Mouse (Mus musculus): ENCODE results near the gene Lactbl1. TPM values are rescaled to one million over a fixed set of nuclear protein-coding genes. Genes with fewer than 3 reads are reported as not detected.

Gene Lactbl1
- total RNA-seq, 4 experiments from 2014 or later: 0.09 TPM; not detected in 3

DNA sequence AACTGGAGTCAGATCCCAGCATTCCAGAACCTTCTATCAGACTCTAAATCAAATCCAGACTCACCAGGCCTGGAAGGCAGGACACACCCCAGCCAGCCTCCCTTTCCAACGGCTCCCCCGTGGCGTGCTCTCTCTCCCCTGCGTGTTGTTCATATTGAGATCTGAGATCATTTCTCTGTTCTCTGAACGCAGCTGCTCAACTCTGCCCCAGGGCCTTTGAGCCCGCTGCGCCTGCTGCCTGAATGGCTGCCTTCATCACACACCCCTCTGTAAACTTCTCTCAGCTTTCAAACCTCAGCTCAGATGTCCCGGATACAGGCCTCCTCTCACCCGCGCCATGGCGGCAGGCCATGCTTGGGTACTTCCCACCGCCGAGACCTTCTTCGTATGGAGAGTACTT lies 58.2 kb downstream of the Lactbl1 start:
- no peak for DNase-seq (ENCODE audit: low spot score)

DNA sequence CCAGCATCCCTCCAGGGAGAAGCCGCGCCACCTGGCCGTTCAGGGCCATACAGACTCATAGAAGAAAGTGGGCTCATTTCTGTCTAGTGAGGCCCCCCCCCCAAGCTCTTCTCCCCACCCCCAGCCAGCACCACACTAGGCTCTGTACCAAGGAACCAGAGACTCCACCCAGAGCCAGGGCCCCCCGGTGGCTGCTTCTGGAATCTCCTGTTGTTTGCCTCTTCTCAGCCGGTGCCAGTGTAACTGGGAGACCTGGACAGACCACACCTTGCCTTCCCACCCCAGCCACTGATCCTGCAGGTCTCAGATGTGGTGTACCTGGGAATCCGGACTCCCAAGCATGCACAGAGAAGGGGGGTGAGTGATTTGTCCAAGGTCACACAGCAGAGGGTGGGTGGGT lies 62.1 kb downstream of the Lactbl1 start:
- DNase-seq (ENCODE audit: low spot score): no peak

DNA sequence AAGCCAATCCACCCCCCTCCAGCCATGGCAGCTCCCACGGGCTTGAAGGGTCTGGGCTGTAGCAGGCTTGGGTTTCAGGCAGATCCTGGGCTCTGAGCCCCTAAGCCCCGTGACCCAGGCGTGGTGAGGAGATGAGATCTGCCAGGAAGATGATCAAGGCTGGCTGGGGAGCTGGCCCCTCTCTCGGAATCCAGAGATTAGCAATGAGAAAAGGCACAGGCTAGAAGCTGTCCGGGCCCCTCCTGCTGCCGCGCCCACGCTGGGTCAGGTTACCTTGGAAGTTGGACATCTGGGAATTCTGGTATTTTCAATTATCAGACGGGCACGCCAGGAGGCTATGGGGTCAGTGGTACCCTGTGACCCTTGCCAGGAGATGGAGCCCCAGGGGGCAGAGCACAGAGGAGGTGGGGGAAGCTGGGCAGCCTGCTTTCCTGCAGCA lies 63.0 kb downstream of the Lactbl1 start:
- DNase-seq (ENCODE audit: low spot score): no peak

DNA sequence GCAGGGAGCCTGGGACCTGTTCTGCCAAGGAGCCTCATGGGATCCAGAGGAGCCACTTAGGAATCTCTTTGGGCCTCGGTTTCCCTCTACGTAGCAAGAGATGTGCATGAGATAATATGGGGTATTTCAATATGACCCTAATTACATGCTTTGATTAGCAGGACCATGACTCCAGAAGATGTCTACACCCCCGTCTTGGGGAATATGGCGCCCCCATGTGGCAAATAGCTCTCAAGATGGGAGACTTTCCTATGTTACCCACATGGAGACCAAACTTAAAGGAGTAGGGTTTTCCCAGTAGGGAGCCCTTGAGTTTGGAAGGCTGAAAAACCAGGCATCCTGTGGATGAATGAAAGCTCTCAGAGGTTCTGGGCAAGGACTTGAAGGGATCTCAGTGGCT lies 65.7 kb downstream of the Lactbl1 start:
- DNase-seq (ENCODE audit: low spot score): no peak

Small RNA genes lying within 50 kb of the gene (microRNA-seq; reads per million reads assigned to microRNA genes)
- not detected for gene Gm22180

Other genes with a start within 250 kb of the Lactbl1 start
- not detected for gene Htr1d, start 199.1 kb upstream of the Lactbl1 start, total RNA-seq (2022)
- under 1 TPM in 3 of 4 experiments, not detected in 1; 0.24 to 0.60 (median 0.41) TPM for gene 6030445D17Rik, start 160.4 kb upstream of the Lactbl1 start, total RNA-seq (2022)
- 10 to 100 TPM; 28.3 to 48.0 (median 38.1) TPM for gene Luzp1, start 152.9 kb upstream of the Lactbl1 start, total RNA-seq (2022)
- gene Kdm1a, start 19.9 kb upstream of the Lactbl1 start, total RNA-seq (2022): 10 to 100 TPM; 24.3 to 27.0 (median 26.4) TPM
- gene Tex46, start 12.2 kb upstream of the Lactbl1 start, total RNA-seq (2022): not detected
- under 1 TPM; 0.44 to 0.86 (median 0.45) TPM for gene Ephb2, start 213.4 kb downstream of the Lactbl1 start, total RNA-seq (2022)

All from heart, adult 8-10 months (tissue).